Mouse (Mus musculus): Measurements from ENCODE around the gene Xpot.
A peak's percentile ranks its signal among the peaks of the same experiment; 100 is the strongest.

Xpot gene

DNA sequence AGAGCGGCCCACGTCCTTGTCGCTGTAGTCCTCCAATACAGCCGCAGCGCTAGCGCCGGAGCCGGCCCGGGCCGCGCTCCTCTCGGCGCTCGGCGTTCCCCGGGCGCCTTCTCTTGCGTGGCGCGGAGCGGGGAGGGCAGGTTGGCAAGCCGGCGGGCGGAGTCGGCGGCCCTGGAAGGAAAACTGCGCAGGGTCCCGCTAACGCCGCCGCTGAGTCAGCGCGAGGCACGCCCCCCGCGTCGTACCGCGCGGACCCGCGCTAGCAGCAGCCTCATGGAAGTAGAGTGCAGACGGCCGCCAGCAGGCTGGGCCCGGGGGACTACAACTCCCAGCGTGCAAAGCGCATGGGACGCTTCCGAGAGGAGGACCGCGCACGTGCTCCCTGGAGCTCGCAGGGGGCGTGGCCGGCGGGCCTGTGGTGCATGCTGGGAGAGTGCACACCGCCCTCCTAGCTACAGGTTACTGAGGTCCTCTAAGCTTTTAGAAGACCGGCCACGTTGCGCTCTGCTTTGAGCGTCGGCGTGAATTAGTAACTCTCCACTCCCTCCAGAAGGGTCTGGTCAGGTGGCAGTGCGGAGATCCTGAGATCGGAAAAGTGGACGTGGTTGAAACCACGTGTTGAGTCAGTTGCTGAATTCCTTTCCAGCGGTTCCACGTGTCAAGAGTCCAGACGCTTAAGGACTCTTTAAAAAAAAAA, at the start of gene Xpot:
Gene Xpot (minus strand): TSS at position 147 of the 697 bp plus-strand sequence.
- DNase-seq = peak; percentile 99

DNA sequence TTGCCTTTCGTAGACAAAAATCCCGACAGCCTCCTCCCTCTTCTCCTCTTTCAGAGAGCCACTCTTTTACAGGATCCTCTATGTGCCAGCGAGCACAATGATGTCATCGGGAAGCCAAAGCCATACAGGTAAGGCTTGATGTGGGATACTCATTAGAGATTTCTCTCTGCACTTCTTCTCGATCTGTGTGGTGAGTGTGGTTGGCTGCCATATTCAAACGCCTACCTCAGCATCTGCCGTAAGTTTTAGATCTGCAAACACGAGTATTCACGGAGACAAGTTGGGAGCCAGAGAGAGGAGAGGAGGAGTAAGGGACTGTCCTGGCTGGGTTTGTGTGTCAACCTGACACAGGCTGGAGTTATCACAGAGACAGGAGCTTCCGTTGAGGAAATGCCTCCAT, 43.0 kb upstream of the Xpot start:
- no peak for DNase-seq

DNA sequence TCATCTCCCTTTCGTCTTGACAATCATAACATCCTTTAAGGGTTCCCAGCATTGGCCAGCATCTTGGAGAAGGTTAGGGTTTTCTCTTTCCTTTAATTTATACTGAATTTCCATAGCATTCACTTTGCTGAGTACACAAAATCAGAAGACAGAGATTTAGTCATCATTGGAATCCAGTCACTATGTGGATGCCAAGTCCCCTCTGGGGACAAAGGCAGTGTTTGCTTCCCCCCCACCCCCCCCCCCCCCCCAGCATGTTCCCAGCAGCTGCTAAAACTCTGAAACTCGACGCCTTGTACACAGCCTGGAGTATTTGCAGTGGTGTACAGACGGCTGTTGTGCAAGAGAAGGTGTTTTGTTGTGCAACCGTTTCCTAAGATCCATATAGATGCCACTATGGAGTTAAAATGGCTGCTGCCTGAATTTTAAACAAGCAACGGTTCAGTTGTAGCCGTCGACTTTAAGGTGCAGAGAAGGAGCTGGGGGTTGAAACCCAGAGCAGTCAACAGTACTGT, 39.6 kb upstream of the Xpot start:
- peak; percentile 21 for DNase-seq

DNA sequence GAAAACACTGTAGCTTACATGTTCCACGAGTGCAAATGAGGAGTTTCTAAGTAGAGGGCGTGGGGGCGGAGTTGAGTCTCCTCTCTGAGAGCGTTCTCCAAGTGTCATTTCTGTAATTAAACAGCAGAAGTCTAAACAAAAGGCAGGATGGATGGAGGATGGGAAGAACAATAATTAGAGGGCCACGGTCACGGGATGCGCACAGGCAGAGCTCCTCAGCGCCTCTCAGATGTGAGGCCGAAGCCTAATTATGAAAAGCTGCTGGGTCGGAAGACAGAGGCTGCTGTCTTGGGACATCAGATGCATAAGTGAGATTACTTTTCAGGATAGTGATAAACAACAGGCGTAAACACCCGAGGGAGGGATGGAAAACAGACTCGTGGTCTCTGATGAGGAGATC, 37.5 kb upstream of the Xpot start:
- no peak for DNase-seq

DNA sequence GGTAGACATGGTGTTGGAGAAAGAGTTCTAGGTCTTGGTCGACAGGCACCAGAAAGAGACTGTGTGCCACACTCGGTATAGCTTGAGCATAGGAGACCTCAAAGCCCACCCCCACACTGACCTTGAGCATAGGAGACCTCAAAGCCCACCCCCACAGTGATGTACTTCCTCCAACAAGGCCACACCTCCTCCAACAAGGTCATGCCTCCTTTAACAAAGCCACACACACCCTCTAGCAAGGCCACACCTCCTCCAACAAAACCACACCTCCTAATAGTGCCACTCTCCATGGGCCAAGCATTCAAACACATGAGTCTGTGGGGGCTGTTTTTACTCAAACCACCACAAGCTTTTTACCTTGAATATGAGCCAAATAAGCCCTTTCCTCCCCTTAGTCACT, 36.6 kb upstream of the Xpot start:
- DNase-seq = no peak

DNA sequence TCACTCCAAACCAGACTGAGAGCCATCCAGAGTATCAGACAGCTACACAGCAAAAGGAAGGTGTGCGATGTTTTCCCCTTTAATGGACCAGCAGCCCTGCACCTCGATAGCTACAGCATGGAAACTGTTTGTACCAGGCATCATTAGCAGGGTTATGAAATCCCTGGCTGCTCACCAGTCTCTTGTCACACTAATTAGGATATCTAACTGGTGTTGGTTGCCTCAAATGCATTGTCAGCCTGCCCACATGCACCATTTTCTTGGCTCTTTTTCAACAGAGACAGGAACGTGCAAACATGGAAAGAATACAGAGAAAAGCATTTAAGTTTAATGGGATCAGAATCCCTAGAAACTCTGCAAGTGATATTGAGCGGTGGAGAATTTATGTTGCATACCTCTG, 29.8 kb upstream of the Xpot start:
- no peak for DNase-seq

DNA sequence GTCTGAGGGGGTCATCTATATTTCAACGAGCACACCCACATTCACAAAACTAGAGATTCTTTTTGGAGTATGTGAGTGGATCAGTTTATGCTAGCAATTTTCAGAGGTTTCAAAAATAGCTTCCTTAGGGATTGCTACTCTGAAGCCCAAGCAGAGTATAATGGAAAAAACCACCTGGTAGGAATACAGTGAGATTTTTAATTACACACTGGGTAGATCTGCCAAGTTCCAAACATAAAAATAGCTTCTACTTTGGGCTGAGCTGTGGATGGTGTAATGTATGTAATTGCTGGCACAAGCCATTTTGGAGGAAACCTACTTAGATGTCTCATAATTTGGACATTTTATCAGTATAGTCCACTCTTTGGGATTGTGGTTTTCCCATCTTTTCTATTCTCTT, 26.9 kb upstream of the Xpot start:
- DNase-seq = no peak

DNA sequence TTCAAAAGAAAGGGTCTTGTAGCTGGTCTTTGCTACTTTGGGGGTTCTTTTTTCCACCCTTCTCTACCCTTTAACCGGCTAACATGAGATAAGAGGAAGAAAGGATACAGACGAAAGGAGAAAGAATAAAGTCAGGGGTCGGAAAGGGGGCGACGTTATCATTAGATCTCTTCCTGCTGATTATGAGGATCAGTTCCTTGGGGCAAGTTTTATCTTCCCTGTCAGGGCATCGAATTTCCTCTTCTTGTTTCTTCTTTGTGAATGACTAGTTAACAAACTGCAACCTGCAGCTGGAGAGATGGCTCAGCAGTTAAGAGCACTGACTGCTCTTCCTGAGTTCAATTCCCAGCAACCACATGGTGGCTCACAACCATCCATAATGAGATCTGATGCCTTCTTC, 20.2 kb upstream of the Xpot start:
- no peak for DNase-seq

DNA sequence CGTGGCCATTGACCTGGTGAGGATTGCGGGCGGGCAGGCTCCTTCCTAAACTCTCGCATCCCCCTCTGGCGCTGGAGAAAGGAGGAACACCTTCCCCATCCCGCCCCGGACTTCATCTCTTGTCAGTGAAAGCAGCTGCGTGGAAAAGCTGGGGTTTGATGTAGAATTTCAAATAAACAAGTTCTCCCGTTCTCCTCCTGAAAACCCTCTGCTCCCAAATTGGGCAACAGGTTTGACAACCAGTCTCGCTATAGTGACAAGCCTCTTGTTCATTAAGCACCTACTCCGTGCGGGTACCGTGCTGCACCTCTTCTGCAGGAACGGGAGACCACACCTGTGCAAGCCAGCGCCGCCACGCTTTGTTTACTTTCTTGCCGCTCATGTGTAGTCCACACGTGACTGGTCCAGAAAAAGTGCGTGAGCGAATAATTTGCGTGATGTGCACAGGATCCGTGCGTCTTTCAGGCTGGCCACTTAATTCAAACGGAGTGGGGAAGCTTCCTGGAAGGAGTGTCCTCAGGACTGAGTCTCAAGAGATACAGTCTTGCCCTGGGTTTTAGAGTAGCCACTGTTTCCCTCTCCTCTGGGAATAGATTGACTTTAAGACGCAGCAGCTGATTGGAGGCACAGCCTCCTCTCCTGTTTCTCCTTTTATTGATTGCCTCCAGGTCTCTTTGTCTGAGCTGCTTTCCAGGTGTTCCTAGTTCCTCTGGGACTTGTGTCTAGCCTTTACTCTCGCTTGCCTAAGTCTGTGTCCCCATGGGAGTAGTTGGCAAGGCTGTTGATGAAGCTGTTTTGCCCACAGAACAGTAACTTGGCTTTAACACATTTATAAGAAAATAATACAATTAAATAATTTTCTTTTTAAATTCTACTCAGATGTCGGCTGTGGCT, 16.2 kb upstream of the Xpot start:
- peak; percentile 15 for DNase-seq

DNA sequence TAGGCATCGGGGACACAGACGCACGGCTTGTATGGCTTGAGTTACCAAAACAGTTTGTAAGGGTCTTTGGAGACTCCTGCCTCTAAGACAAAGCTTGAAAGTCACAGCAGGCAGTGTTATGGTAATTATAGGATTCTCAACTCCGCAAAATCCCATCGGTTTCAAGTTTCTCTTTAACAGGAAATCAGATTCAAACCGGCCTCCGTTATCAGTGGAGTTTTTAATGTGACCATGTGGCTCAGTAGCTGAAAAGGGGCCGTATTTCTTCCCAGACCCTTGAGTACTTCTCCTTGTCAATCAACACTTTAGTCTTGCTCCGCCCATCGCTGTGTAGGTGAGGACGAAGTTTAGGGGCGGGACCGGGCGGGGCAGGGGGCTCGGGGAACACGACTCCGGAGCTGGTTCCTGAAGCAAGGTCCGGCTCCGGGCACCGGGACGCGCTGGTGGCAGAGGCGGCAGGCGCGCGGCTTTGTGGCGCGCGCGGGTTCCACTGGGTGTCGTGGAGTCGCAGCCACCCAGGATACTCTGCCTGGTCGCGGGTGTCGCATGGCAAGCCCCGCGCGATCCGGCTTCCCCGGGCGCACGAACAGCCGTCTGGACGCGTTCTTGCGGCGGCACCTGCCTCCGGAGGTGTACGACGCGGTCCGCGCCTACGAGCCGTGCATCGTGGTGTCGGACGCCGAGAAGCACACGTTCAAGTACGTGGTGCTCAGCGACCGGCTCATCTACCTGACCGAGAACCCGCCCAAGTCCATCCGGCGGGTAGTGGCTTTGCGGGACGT, 15.3 kb upstream of the Xpot start, which contains the start of gene D930020B18Rik:
Gene D930020B18Rik (plus strand): TSS at position 317 of the 782 bp plus-strand sequence.
- peak; percentile 44 for DNase-seq

DNA sequence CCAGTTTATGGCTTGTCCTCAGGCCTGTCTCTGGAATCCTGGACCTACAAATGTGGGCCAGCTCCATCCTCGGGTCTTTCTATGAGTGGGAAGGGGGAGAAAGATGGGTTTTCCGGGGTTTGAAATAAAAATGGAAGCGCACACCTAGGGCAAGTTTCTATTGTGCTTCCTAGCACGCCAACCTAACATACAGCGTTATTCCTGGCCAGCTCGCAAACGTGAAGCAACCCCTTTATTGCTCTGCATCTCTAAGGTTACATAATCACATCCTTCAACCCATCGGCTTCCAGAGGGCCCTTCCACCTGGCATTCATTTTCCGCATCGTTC, 14.8 kb upstream of the Xpot start:
- DNase-seq = peak; percentile 10

DNA sequence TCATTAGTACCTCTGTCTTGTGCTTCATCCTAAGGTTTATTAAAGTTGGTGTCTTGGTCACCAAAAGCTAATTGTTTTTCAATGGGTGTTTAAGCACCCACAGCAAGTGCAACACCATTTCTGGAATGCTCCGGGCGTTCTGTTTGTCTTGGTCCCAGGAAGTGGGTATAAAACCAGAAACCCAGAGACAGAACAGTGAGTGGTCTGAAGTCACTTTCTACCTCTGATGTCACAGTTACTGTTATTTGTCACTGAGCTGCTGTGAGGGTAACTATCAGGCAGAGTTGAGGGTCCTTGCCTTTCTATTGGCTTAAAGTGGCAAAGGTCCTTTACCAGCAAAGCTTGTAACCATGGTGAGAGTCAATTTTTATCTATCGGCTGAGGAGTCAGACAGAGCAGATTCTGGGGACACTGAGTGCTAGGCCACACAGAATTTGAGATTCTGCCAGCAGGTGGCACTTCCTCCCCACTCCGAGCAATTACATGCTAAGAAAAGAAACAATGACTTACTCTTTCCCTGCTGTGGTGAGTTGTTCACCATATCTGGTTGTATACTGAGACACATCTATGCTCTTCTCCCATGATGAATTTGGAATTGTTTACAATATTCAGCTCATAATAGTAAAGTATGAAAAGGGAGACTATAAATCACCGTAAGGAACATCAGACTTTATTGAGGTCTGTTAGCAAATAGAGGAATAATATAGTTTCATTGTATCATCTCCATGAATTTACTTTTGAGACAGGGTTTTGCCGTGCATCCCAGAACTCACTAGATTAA, 14.2 kb upstream of the Xpot start:
- peak; percentile 39 for DNase-seq

DNA sequence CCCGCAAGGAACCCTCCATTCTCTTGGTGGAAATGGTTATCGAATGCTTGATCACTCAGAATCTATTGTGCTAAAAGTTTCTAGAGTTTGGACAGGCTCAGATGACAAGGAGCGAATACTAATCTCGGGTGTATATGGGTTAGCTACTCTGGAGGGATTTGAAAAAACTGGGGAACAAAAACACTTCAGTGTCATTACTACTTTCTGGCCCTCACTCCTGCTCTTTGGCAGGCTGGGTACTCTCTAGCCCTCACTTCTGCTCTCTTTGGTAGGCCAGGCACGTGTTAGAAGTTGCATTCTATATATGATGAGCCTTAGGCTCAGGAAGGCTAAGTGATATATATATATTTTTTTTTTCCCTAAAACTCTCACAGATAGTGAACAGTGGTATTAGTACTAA, 13.4 kb upstream of the Xpot start:
- DNase-seq = no peak

DNA sequence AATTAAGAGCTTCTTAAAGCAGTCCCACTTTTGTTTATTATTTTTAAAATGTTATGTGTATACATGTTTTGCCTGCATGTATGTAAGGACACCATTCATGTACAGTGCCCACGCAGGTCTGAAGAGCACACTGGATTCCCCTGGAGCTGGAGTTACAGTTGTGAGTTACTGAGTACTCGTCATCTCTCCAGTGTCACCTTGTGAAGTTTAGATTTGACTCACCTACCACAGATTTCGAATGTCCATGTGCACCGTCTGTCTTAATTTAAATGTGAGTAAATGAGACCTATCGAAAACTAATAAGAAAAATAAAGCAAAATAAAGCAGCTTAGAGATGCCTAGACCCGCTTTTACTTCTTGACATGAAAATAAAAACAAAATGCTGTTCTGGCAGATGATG, 10.1 kb upstream of the Xpot start:
- no peak for DNase-seq

DNA sequence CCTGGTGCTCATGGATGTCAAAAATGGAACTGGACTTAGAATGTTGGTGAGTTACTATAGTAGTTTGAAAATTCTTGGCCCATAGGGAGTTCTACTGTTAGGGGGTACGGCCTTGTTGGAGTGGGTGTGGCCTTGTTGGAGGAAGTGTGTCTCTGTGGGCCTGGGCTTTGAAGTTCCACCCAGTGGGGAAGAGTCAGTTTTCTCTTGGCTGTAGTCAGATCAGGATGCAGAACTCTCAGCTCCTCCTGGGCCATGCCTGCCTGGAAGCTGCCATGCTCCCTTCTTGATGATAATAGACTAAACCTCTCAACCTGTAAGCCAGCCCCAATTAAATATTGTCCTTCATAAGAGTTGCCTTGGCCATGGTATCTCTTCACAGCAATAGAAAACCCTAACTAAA, 8.0 kb upstream of the Xpot start:
- DNase-seq = no peak

DNA sequence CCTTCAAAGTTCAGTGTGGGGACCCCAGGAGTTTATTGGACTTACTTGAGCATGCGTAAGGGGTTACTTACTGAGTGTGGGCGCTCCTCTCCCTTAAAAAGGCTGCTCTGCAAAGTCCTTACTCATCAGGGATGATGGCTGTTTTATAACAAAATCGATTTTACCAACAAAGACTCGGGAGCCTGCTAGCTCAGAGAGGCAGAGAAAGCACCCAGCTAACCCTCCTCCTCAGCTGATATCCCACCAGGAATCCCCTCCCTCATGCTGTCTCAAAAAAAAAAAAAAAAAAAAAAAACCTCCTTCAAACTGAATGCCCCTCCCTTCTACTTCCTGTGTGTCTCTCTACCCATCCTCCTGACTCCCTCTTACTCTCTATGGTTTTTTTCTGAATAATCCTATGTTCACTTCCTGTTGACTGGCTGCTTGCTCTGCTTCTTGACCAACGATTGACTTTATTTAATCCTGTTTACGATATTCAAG, 2.5 kb upstream of the Xpot start:
- no peak for DNase-seq

DNA sequence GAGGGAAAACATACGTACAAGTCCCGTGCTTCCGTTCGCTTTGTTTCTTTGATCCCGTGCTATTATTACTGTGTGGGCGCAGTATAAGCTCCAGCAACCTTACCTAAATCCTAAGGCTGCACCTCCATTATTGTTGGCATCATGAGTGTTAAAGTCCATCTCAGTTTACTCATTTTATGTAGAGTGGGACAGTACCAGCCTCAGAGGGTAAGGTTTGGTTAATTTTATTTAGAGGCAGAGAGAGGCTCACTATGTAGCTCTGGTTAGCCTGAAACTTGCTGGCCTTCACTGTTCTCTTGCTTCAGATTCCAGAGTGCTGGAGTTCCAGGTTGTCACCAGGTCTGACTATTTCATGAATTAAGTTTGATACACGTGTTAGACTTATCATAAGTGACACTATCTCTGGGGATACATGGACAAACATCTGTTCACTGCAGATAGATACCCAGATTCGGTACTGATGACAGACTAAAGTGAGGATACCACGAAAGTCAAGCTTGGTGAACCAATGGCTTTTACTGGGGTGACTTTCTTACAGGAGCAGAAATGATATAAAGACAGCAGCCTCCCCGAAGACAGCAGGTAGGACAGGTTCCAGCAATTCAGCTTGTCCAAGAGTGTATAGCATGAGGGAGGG, 1.2 kb upstream of the Xpot start:
- DNase-seq = no peak

DNA sequence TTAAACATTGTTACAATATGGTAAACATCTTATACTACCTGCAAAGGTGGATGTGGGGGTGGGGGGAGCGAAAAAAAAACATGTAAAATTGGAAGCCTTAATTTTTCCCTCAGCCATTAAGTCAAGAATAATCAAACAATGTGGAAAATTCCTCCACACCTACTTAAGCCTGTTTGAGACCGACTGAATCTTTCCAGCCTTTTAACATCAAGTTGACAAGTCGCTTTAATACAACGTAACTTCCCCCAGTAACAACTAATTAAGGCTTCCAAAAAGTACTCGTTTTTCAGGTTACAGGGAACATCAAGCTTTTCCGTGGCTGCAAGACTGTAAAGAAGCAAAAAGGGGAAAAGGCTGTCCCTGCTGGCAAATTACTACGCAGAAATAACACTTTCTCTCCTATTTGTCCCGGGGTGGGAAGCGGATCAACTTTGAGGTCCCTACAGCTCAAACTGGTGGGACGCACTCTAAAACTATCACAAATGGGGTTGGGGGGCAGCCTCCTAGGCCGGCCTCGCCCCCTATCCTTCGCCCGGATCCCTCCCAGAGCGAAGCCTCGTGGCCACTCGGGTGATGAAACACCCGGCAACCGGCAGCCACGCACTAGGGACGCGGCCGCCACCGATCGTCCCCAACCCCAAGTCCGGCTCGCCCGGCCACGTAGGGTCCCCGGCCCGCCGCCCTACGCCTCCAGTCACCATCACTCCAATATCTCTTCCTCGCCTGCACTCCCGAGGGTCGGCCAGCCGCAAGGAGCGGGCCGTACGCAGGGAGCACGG, 536 bp downstream of the Xpot start:
- peak; percentile 41 for DNase-seq

DNA sequence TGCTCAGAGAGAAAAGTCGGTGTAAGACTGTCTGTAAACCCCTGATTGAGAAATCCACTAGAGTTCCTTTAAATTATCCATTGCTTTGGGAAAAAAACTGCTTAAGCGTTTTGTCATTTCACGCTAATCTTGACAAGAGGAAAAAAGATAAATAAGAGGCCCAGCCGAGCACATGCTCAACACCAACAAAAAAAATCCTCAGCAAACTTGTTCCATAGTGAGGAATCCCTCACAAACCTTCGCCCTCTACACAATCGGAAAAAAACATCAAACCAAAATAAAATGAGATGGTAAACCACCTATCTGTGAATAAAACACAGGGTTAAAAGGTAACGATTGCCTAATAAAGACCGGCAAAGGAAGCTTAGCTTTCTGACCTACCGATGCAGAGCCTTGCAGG, 1.1 kb downstream of the Xpot start:
- no peak for DNase-seq

DNA sequence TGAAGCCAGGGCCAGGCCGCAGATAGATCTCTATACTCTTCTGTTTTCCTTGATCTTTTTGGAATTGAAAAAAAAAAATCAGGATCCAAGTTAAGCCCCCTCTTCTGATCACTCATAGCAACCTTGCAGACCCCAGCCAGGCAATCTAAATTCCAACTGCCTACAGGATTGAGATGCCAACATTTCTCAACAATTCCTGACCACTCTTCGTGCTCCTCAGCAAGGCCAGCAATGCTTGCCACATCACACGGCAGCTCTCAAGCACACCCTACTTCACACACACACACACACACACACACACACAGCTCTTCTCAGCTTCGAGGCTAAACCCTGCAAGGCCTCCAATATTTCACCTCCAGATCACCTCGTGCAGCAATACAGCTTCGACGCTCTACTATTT, 2.5 kb downstream of the Xpot start:
- DNase-seq = peak; percentile 31

DNA sequence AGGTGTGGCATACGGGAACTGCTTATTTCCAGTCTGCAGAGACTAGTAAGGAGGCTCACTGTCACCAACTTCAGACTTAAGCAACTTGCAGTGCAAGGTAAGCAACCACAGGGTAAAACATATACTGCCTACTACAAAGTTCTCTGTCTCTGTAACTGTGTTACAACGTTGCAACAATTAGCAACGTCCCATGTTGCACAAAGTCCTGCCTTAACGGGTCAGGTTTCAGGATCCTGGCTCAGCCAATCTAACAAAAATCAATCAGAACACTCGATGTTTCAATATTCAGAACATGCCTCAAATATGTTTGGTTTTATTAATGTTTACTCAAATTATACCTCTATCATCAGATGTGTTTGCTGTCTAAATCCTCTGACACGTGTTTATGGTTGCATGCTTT, 3.7 kb downstream of the Xpot start:
- DNase-seq = no peak

Measured in lung, postnatal 36 days (tissue).